Comparison of ENCODE assay signal across 11 mouse cellular contexts in genomic region chr13:84398476-84399344, GRCm38 (mm10).
A peak's percentile ranks its signal among the peaks of the same experiment; 100 is the strongest.
DNase-seq lines count a peak whose midpoint lies in the region; ATAC-seq and TF ChIP-seq lines count a peak whose summit lies in the region.
"Had no signal": no experiment of that assay in that cellular context is flagged by ENCODE, and none has a peak within 500 bp of the region (broad histone marks: within the 10 kb centered on the region; RNA-seq: fewer than 3 reads in every experiment).

No protein-coding gene starts in this region.

- H3K4me1 ChIP-seq in forebrain, embryonic 16.5 days (replicated peaks; ENCODE audit: control insufficient read depth, insufficient read depth, low read length): peaks cover 6% of the 10 kb centered on the region
- peaks cover 14% of the 10 kb centered on the region; the same call in 1 of the 2 replicates for H3K4me1 ChIP-seq in midbrain, embryonic 14.5 days (ENCODE audit: control insufficient read depth, insufficient read depth, low read length)
- H3K4me1 ChIP-seq: limb, embryonic 15.5 days had no signal

- DNase-seq in left cerebral cortex, adult 2 months (ENCODE audit: extremely low spot score in 1 of 2, low spot score in 2 of 2): no peak
- DNase-seq in left cerebral cortex, adult 11 months (ENCODE audit: low spot score): no peak
- peak; percentile 53 for DNase-seq in midbrain, embryonic 14.5 days
- peak; percentile 29 for DNase-seq in thymus, postnatal 4 days
- no peak for DNase-seq in adrenal gland, adult 8-10 months
- DNase-seq in testis, postnatal 14 days (ENCODE audit: low spot score): no peak
- DNase-seq in gastrocnemius, adult 8-10 months (ENCODE audit: low spot score in 2 of 2): no peak
- DNase-seq: kidney, postnatal 25 days; lung, postnatal 36 days had no signal

- H3K9me3 ChIP-seq in forebrain, embryonic 16.5 days (ENCODE audit: control insufficient read depth, low read length): no peaks in the 10 kb centered on the region
- no peaks in the 10 kb centered on the region for H3K9me3 ChIP-seq in midbrain, embryonic 14.5 days (ENCODE audit: control insufficient read depth, low read length)
- H3K9me3 ChIP-seq: limb, embryonic 15.5 days had no signal

- H3K27me3 ChIP-seq in forebrain, embryonic 16.5 days (replicated peaks; ENCODE audit: control insufficient read depth, insufficient read depth, low read length): no peaks in the 10 kb centered on the region
- no peaks in the 10 kb centered on the region for H3K27me3 ChIP-seq in midbrain, embryonic 14.5 days (ENCODE audit: control insufficient read depth, insufficient read depth, low read length)
- H3K27me3 ChIP-seq: limb, embryonic 15.5 days had no signal

- 62% methylated on average over 7 of the region's 7 CpGs for WGBS in forebrain, embryonic 16.5 days
- WGBS in midbrain, embryonic 14.5 days: 40% methylated on average over 7 of the region's 7 CpGs

- no peak overlapping the region for H3K9ac ChIP-seq in forebrain, embryonic 16.5 days (replicated peaks; ENCODE audit: low read depth, low read length)
- H3K9ac ChIP-seq in midbrain, embryonic 14.5 days (replicated peaks; ENCODE audit: low read length): no peak overlapping the region
- H3K9ac ChIP-seq: limb, embryonic 15.5 days had no signal

- peak; percentile 67 for ATAC-seq in forebrain, embryonic 16.5 days
- peak; percentile 57; the same call in 1 of the 2 replicates for ATAC-seq in midbrain, embryonic 14.5 days (ENCODE audit: low FRiP score, low TSS enrichment)

- intact Hi-C loops in left cerebral cortex, adult 2 months (cut with DNase I): no loop called here

- H3K4me3 ChIP-seq in left cerebral cortex, adult 2 months: no peak overlapping the region
- no peak overlapping the region for H3K4me3 ChIP-seq in forebrain, embryonic 16.5 days (replicated peaks; ENCODE audit: low read length)
- no peak overlapping the region for H3K4me3 ChIP-seq in midbrain, embryonic 14.5 days (replicated peaks; ENCODE audit: low read depth, low read length)
- H3K4me3 ChIP-seq: limb, embryonic 15.5 days had no signal

- no peak overlapping the region for H3K4me2 ChIP-seq in forebrain, embryonic 16.5 days (ENCODE audit: low read length)
- H3K4me2 ChIP-seq in midbrain, embryonic 14.5 days (ENCODE audit: low read length): no peak overlapping the region
- H3K4me2 ChIP-seq: limb, embryonic 15.5 days had no signal

- H3K36me3 ChIP-seq in forebrain, embryonic 16.5 days (ENCODE audit: control insufficient read depth, insufficient read depth): no peaks in the 10 kb centered on the region
- no peaks in the 10 kb centered on the region for H3K36me3 ChIP-seq in midbrain, embryonic 14.5 days (ENCODE audit: control insufficient read depth, insufficient read depth, low read length)
- H3K36me3 ChIP-seq: limb, embryonic 15.5 days had no signal

- TF ChIP-seq CTCF in left cerebral cortex, adult 2 months (IDR thresholded peaks at IDR 0.05): no peak

- H3K27ac ChIP-seq in left cerebral cortex, adult 2 months: peak overlapping the region; percentile 75; the same call in 1 of the 2 replicates
- no peak overlapping the region for H3K27ac ChIP-seq in forebrain, embryonic 16.5 days (ENCODE audit: low read length)
- no peak overlapping the region; the same call in 1 of the 2 replicates for H3K27ac ChIP-seq in midbrain, embryonic 14.5 days (replicated peaks; ENCODE audit: low read depth, low read length)
- H3K27ac ChIP-seq: limb, embryonic 15.5 days had no signal

Comparison
In these comparisons a context has a peak if more than half of its experiments do, and no peak if none do; other contexts are left out.
1. DNase-seq: peak in midbrain, embryonic 14.5 days (single experiment) and thymus, postnatal 4 days (single experiment); none in left cerebral cortex, adult 2 months (0 of 2), left cerebral cortex, adult 11 months (single experiment), adrenal gland, adult 8-10 months (single experiment), testis, postnatal 14 days (single experiment) and gastrocnemius, adult 8-10 months (0 of 2).